Mouse (Mus musculus) c-Kit-positive CD71-positive TER-119-negative erythroid progenitor cells, embryonic 14.5 days (primary cell): Measurements from ENCODE around the gene Ocel1.

ENCODE experiments used
- DNase-seq: peaks from one replicate; pipeline ENCODE4 v3.0.0-alpha.2; 2013; ENCODE audit warnings: low read depth

The Ocel1 gene

GRCm38 (mm10) chr8:71403107-71403885 is 32.2 kb downstream of the Ocel1 start:
- no peak for DNase-seq

GRCm38 (mm10) chr8:71404011-71404410 is 32.9 kb downstream of the Ocel1 start:
- DNase-seq: no peak

- DNase-seq: no peak
Measured at GRCm38 (mm10) chr8:71404951-71405351, 33.9 kb downstream of the Ocel1 start.

- DNase-seq: peak; percentile 87
Measured at GRCm38 (mm10) chr8:71405401-71406098, 34.5 kb downstream of the Ocel1 start, which contains the start of gene Ankle1. TSS of gene Ankle1 (plus strand) at chr8:71406010.

GRCm38 (mm10) chr8:71406099-71407015 is 35.3 kb downstream of the Ocel1 start:
- peak; percentile 54 for DNase-seq

- no peak for DNase-seq
Measured at GRCm38 (mm10) chr8:71407441-71407840, 36.3 kb downstream of the Ocel1 start.

GRCm38 (mm10) chr8:71408231-71408630 is 37.1 kb downstream of the Ocel1 start:
- no peak for DNase-seq

GRCm38 (mm10) chr8:71411535-71412273 is 40.6 kb downstream of the Ocel1 start:
- DNase-seq: no peak

- no peak for DNase-seq
Measured at GRCm38 (mm10) chr8:71422121-71422520, 51.0 kb downstream of the Ocel1 start.
